Mouse (Mus musculus): Measurements from ENCODE around the gene Actl10.

Actl10 gene

GRCm38 (mm10) chr2:154551927-154552326 lies 351 bp downstream of the Actl10 start:
- no peak for DNase-seq (ENCODE audit: low spot score)

GRCm38 (mm10) chr2:154552424-154552907 lies 890 bp downstream of the Actl10 start:
- peak; percentile 47 for DNase-seq (ENCODE audit: low spot score)

DNA sequence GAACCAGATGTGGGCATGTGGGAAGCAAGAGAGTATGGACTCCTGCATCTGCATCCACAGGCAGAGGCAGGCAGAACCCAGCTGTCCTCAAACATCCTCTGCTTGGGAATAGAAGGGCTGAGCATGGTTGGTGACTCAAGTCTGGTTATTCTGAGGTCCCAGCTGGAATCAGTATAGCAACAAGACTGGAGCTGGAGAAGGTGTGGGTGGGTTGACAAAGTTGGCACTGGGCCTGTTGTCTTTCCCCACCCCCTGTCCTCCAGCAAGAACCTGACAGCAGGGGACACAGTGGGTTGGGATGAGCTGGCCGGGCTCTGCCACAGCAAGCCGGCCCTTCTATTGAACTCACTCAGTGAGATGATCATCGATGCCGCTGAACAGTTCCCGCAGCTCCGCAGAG lies 3.7 kb downstream of the Actl10 start:
- DNase-seq (ENCODE audit: low spot score) = no peak

GRCm38 (mm10) chr2:154557184-154557832 lies 5.7 kb downstream of the Actl10 start:
- DNase-seq (ENCODE audit: low spot score) = peak; percentile 25

GRCm38 (mm10) chr2:154558264-154559039 lies 6.9 kb downstream of the Actl10 start, which contains the start of gene Necab3:
Gene Necab3, minus strand, starts transcription at chr2:154558890.
- DNase-seq (ENCODE audit: low spot score) = no peak

DNA sequence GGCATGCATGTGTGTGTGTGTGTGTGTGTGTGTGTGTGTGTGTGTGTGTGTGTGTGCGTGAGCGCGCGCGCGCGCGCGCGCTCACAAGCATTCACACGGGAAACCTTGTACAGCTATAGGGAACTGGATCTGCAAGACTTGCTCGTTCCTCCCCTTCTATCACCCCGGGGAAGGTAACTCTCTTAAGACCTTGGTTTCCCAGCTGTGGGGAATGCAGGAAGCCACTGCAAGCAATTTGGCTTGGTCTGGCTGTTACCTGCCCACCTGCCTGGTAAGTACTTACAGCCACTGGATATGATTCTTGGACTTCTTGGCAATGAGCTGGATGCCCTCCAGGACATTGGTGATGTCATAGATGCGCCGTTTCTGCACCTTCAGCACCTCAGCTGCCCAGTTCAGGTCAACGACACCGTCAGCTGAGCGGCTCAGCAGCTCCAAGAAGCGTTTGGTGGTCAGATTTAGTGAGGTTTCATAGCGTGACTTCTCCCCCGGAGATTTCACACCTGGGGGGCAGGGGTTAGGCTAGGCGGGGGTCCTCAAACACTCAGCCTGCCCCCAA lies 12.1 kb downstream of the Actl10 start:
- DNase-seq (ENCODE audit: low spot score) = no peak

DNA sequence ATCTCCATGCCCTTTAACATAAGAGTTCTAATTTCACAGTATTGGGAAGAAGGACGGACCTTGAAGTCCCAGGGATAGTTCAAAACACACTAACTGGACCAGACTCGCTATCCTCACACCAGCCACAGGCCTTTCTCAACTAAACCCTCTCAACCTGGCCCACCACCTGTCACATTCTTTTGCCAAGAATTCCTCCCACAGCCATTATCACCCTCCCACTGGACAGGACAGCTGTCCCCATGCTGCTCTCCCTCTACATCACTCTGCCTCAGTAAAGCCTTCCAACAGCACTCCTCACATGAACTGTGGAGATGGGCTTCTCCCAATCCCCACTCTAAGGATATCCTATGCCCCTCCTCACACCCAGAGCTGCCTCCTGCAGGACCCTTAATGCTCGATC lies 14.0 kb downstream of the Actl10 start:
- no peak for DNase-seq (ENCODE audit: low spot score)

- no peak for DNase-seq (ENCODE audit: low spot score)
These were observed 15.1 kb downstream of the Actl10 start for GRCm38 (mm10) chr2:154566641-154567040.

GRCm38 (mm10) chr2:154567766-154568165 lies 16.2 kb downstream of the Actl10 start:
- no peak for DNase-seq (ENCODE audit: low spot score)

DNA sequence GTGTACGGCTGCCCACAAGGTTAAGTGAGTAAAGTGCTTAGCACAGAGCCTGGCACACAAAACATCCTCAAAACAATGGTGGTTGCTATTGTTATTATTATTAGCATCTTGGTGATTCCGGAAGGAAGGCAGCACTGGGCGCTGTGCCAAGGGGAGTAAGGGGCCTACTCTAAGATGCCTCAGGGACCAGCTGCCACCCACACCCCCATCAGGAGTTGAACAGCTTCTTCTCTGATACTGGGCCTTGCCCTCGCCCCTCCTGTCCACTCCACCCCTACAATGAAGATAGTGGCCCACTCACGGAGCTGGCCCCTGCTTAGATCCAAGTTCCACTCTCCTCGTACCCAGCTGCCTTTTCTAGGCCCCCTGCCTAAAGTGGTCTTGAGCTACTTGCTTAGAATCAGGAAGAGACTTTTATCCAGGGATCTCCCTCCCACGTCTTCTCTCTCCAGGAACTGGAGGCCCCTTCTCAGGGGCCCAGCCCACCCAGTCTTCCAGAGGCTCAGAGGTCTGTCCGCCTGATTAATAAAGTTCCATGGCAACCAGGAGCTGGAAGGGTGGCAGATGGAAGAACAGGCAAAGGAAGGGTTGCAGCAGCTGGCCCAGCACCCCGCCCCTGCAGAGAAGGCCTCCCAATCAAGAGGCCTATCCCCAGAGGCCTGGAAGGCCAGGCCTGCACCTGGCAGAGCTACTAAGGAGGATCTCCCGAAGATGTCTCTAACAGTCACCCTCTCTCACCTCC lies 16.9 kb downstream of the Actl10 start:
- no peak for DNase-seq (ENCODE audit: low spot score)

DNA sequence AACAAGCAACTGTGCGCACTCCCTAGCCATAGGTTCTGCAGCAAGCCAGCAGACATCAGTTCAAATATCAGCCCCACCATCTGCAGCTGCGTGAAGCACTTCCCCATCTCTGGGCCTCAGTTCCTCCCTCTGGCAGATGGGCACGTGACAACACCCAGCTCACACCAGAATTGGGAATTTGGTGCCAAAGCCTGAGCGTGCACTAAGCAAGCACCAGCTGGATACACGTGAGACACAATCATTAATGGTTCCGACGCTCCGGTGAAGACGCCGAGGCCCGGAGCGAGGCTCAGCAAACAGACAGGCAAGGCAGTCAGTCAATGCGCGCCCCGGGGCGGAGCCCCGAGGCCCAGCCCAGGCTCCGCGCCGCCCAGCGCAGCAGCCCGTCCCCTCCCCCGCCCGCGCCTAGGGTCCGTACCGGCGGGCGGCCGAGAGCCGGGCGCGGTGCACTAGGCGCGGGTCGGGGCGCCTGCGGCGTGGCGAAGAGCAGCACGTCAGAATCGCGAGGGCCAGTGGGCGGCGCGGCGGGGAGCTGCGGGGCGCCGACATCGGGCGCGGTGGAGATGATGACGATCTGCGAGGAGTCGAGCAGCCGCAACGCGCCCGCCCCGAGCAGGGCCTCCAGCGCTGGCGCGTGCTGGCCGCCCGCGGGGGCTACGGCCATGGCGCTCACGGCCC lies 17.6 kb downstream of the Actl10 start:
- no peak for DNase-seq (ENCODE audit: low spot score)

- DNase-seq (ENCODE audit: low spot score) = peak; percentile 91
These were observed 18.3 kb downstream of the Actl10 start, which contains the start of gene E2f1 for GRCm38 (mm10) chr2:154569836-154570286. Gene E2f1, minus strand, starts transcription at chr2:154569892.

GRCm38 (mm10) chr2:154570666-154571065 lies 19.1 kb downstream of the Actl10 start:
- DNase-seq (ENCODE audit: low spot score) = no peak

DNA sequence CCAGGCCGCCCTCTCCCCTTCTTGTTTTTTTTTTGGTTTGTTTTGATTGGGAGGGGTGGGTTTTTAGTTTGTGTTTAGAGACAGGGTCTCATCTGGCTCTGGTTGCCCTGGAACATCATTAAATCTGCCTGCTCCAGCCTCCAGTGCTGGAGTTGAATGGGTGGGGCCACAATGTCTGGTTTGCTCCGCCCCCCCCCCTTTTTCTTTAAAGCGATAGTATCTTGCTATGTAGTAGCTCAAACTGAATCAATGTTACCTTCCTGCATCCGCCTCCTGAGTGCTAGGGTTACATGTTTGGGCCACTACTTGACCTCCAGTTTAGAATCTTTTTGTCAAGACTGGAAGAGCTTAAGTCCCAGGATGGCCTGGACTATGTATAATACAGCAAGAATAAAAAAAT lies 19.7 kb downstream of the Actl10 start:
- DNase-seq (ENCODE audit: low spot score) = no peak

DNA sequence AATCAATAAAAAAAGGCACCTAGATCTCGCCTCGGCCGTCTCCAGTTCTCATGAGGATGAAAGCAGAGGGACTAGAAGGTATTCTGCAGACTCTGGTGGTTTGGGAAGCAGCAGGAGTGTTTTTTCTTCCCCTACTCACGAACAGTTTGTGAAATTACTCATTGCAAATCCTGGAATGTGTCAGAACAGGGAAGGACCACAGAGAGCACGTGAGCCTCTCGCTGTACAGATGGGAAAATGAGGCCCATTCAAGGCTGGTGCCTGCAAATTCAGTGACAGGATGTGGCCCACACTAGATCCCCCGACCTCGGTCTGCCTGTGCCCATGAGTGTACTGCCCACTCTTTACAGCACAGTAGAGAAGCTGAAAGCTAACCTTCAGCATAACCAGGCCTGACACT lies 20.4 kb downstream of the Actl10 start:
- no peak for DNase-seq (ENCODE audit: low spot score)

DNA sequence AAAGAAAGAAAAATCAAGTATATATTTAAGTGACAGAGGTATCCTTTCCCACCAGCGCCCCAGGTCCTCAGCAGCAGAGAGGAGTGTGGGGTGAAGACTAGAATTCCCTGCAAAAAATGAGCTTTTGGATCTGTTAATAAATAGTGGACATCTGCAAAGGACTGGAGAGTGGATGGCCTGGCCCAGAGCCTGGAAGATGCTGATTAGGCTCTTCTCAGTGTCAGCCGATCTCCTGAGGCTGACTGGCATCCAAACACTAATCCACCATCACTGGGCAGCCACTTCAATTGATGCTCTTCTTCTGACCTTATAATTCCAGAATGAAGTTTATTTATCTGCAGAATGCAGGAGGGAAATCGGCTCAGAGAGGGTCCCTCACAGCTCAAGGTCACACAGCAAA lies 21.4 kb downstream of the Actl10 start:
- DNase-seq (ENCODE audit: low spot score) = no peak

- DNase-seq (ENCODE audit: low spot score) = no peak
These were observed 22.7 kb downstream of the Actl10 start for GRCm38 (mm10) chr2:154574271-154574670.

- no peak for DNase-seq (ENCODE audit: low spot score)
These were observed 25.5 kb downstream of the Actl10 start for GRCm38 (mm10) chr2:154576876-154577743.

GRCm38 (mm10) chr2:154577744-154578067 lies 26.1 kb downstream of the Actl10 start:
- no peak for DNase-seq (ENCODE audit: low spot score)

- no peak for DNase-seq (ENCODE audit: low spot score)
These were observed 29.0 kb downstream of the Actl10 start for GRCm38 (mm10) chr2:154580586-154580985.

DNA sequence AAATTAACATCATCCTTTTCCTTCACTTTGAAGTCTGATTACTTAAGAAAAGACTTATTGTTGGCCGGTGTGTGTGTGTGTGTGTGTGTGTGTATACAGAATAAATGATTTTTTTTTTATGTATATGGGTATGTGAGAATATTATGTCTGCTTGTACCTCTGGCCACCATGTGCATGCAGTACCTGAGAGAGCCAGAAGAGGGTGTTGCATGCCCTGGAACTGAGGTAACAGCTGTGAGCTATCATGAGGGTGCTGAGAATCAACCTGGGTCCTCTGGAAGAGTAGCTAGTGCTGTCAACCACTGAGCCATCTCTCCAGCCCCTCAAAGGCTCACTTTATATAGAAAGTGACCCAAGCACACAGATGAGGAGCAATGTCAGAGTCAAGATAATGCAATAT lies 29.8 kb downstream of the Actl10 start:
- no peak for DNase-seq (ENCODE audit: low spot score)

Data from ovary, adult 18-20 months (tissue).